Mouse (Mus musculus) testis, postnatal 10 days (tissue): ENCODE results near the gene Ddost.

ENCODE experiments used
- DNase-seq: peaks from one replicate; pipeline ENCODE4 v3.0.0; 2021; ENCODE audit warnings: low spot score

Gene Ddost

DNA sequence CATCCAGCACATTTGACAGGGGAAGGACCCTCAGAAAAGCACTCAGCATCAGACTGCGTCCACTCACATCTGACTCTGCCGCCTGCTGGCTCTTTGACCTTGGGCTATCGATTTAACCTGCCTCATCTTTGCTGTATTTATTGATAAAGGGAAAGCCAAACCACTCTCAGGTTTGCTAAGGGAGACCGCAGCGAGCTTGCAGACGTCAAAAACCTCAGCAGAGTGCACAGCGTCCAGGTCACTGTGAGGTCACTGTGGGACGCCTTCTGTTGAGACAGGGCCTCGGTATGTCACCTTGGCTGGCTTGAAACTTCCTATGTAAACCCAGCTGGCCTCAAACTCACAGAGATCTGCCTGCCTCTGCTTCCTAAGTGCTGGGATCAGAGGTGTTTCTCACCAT is 32.8 kb downstream of the Ddost start:
- DNase-seq, result no peak

DNA sequence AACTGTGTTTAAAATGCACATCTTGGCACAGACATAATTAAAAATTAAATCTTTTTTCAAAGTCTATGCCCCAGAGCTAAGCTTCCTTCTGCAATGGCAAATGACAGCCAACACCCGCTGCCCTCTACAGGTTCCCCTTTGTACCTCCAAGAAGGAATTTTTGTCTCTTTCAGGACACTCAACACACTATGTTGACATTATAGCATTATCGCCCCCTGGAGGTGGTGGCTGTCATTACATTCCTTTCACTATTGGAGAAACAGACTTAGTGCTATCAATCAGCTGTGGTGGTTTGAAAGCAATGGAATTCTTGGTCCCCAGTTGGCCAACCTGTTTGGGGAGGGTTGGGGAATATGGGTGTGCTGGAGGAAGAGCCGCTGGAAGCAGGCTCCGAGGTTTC is 35.4 kb downstream of the Ddost start:
- peak; percentile 75 for DNase-seq

DNA sequence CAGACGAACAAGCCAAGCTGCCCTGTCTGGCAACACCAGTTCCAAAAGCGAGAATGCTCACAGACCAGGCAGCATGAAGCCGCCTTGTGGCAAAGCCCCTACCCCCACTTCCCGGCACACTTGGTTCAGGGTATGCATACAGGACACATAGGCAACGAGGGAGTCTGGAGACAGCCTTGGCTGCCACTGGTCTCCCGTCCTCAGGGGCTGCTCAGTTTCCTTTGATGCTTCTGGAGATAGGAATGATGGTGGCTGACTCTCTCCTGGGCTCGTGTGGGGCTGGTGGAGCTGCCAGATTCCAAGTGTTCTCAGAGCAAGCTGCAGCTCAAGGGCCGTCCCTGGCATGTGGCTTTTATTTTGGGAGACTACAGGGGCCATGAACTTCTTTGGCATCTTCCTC is 36.9 kb downstream of the Ddost start:
- DNase-seq, result no peak

DNA sequence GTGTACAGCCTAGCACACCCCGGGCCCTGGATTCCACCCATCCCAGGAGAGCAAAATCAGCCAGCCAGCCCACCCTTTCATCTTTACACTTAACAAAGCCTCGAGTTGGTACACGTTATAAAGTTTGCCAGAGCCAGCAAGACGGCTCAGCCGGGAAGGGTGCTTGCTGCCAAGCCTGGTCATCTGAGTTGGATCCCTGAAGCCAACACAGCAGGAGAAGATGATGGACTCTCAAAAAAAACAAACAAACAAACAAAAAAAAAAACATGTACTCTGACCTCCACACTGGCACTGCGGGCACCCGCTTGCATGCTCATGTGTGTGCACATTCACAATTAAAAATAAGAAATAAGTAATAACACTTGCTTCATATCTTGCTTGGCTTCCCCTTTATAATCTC is 37.5 kb downstream of the Ddost start:
- DNase-seq, result no peak

DNA sequence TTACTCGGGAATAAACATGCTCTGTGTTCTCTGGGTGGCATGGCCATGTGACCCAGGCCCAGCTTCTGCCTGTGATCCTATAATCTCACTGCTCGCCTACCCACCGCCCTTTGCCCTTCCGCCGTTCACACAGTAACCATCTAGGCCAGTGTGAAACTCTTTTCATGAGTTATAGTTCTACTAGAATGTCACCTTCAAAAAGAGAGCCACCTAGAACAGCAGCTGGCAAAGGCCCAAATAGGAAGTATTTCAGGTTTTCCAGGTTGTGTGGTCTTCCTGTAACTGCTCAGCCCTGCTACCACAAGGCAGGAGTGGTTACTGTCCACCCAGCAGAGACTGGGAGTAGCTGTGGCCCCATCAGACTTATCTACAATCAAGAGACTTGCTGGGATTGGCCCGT is 38.2 kb downstream of the Ddost start:
- DNase-seq, result no peak

DNA sequence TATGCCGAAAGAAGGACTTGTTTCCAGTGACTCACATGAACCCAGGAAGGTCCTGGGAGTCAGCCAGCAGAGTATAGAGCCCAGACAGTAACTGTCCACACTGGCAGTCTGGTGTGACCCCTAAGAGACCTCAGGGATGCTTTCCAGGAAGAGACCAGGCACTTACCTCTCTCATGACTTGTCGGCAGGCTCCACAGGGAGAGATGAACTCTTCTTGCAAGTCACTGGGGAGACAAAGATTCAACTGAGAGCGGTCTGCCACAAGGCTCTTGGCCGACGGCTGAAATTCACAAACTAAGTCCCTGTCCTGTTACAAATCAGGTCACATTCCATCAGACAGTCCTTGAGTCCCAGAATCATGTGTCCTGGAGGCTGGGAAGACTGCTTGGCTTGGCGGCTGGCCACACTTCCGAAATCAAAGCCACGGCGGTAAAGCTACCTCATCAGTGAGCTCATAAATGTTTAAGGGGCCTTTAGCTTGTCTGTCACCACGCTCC is 38.9 kb downstream of the Ddost start:
- peak; percentile 71 for DNase-seq

DNA sequence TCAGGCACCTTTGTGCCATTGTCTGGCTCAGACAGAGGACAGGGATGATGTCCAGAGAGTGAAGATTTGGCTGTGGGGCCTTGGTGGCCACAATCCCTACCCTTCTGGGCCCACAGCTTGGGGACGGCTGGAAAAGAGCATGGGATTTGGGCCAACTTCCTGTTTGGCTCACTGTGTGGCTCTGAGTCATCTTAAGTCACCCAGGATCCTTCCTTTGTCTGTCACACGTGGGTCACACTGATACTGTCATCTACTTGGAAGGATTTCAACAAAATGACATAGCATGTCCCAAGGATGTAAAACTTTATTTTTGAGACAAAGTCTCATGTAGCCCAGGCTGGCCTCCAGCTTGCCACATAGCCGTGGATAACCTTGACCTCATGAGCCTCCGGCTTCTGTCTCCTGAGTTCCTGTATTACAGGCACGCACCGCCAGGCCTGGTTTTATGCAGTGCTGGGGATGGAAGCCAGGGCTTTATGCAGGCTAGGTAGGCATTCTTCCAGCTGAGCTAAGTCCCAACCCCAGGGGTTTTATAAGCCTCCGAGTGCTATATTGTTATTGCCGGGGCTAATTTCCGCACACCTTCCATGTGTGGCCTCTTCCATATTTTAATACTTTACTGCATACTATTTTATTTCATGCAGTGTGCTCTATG is 40.5 kb downstream of the Ddost start:
- no peak for DNase-seq

DNA sequence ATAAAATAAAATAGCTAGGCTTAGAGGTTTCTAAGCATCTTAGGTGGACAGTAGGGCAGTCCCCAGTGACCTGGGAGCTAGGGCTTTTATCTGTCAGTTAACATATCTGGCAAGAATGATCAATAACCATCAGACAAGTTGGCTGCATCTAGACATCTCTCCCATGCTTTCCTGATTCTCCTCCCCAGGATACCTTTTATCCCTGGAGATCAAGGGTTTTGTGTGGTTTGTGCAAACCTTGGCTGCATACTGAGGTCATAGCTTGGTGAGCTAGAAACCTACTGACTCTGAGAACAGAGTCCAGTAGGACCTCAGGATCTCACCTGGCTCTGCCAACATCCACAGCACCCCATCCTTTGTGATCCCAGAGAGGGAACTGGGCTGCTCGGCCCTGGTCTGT is 42.8 kb downstream of the Ddost start:
- no peak for DNase-seq

DNA sequence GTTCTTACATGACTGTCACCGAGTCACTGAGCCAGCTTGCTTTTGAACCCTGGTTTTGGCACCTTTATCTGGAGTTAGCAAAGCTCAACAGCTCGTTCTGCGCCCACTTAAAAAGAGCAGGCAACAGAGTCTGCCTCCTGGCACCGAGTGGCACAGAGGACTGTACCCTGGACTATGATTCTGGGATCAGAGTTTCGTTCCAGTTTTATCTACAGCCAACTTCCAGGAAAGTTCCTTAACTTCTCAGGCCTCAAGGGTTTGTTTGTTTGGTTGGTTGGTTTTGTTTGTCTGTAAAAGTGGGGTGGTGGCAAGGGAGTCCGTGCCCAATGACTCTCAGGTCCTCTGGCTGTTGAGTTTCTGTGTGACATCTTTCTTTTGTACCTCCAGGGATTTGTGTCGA is 44.2 kb downstream of the Ddost start:
- no peak for DNase-seq

DNA sequence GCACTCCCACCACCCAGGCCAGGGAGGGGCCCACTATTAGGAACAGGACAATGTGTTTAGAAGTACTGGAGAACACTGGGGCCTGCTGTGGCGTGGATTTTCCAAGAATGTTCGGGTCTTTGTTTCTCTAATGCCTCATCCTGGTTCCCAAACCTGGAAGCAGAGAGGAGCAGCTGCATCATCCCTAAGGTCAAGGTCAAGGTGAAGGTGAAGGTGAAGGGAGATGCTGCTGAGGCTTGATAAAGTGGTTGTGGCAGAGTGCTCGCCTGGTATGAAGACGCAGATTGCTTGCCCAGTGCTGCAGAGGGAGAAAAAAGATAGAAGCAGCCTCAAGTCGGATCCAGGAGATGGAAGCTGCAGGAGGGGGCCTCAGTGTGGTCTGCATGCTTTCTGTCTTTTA is 47.3 kb downstream of the Ddost start:
- DNase-seq, result no peak

DNA sequence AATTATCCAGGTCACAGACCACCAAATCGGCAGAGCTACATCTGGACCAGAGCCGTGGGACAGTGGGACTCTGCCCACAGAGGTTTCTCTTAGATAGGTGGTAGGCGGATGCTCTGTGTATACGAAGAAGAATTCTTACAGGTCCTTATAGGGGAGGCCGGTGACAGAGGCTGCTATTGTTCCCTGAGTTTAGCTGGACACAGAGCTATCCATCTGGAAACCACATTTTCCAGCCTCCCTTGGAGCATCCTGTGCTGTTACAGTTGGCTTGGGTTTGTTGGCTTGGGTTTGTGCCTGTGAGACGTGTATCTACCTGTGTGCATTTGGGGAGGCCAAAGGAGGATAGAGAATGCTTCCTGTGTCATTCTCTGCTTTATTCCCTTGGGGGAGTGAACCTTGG is 48.2 kb downstream of the Ddost start:
- DNase-seq, result no peak

DNA sequence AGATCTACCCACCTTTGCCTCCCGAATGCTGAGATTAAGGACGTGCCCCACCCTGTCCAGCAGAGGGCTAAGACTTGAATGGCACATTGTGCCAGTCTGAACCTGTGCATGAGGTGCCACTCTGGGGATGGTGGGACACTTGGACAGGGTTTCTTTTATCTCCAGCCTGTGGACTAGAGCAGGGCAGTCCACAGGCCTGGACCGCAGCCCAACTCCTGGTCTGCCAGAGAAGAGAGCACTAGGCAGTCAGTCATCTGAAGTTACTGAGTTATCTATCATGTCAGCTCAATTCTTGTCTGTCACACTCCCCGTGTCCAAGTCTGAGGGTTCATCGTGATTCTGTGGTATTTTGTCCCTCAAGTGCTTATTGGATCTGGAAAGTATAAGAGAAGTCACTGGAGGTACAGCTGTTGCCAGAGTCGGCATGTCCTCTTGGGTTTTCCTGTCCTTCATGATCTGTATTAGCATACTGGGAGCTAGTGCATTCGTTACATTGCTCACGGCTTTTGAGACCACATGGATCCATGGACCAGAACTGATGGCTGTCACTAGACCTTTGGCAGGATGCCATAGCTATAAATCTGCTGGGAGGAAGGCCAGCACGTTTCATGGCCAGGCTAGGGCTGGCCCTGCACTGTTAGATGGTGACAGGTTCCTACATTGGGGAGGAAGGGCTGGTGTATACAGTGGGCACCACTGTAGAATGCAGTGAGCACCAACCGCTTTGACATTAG is 49.1 kb downstream of the Ddost start:
- no peak for DNase-seq

DNA sequence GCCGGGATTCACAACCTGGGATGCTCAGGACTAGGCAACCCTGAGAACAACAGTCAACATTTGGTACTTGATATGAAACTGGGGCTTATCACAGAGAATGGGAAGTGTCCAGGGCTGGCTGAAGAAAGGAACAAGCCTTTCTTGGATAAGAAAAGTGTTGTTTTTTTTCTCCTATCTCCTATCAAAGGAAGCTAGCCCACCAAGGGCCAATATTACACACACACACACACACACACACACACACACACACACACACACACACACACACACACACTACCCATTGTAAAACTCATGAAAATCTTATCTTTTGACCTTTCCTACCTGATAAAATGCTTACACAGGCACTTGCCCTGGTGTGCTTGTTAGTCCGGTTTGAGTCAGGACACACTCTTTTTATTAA is 51.0 kb downstream of the Ddost start:
- no peak for DNase-seq

DNA sequence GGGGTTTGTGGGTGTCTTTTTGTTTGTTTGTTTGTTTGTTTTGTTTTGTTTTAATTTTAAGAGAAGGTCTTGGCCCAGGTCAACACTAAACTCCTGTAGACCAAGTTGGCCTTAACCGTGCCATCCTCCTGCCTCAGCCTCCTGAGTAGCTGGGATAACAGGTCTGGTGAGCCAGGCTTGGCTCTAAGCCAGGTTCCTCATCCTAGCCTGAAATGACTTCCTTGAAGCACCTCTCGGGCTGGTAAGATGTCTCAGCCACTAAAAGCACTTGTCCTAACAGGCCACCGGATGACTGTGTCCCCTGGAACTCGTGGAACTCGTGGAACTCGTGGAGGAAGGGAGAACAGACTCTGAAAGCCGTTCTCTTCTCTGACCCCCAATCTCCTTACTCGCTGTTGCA is 51.6 kb downstream of the Ddost start:
- no peak for DNase-seq

DNA sequence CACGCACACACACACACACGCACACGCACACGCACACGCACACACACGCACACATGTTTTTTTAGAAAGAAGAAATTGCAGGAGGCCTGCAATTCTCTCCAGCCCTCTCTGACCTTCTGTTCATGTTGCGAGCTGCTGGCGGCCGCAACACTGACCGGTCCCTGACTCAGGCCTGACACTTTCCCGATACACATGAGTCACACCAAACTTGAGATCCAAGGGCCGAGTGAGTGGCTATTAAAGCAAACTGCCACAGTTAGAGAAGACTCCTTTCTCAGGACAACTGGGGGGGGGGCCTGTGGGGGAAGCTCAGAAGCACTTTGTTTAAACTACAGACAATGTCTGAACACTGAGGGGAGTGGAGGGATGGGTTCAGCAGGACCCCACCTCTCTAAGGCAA is 52.0 kb downstream of the Ddost start:
- DNase-seq, result no peak

DNA sequence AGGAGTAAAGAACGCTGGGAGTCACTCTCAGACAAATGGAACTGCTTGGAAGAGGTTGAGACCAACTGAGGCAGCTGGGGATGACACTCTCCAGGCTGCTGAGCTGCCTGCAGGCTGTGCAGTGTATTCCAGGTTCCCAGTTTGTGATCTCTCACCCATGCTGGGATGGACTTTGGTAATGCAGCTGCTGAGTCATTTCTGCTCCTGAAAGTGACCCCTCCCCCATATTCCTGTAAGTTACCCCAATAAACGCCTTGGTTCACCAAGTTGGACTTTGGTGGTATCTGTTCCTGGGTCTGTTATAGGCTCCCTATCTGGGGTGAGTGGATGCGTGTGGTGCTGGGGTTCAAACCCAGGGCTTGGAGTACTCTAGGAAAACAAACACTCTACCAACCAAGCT is 53.6 kb downstream of the Ddost start:
- DNase-seq, result no peak

DNA sequence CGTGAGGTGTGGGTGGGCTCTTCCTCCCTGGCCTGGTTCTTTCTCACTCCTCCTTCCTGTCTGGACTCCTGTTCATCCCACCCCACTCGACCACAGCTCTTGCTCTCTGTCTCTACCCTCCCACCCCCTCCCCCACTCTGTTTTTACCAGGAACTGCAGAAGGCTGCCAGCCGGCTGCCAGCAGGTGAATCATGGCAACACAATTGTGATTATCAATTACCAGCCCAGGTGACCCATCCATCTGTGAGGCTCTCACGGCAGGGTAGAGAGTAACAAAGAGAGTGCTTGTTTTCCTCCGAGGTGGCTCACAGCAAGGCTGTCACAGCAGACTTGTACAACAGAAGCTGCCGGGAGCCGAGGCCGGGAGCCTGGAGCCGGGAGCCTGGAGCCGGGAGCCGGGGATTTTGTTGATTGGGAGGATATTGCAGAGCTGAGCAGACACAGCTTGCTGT is 56.9 kb downstream of the Ddost start:
- no peak for DNase-seq
